In genomic region chr12:30234940-30235339, GRCm38 (mm10) we compare ENCODE assay signal across 16 mouse cellular contexts.
"Had no signal": no experiment of that assay in that cellular context is flagged by ENCODE, and none has a peak within 500 bp of the region (broad histone marks: within the 10 kb centered on the region; RNA-seq: fewer than 3 reads in every experiment).

No protein-coding gene starts in this region.

- H3K9me3 ChIP-seq: limb, embryonic 13.5 days had no signal

- H3K27ac ChIP-seq: kidney, postnatal 0 days; limb, embryonic 13.5 days; liver, embryonic 14.5 days had no signal

- ATAC-seq: lung, postnatal 0 days had no signal

- H3K4me2 ChIP-seq: limb, embryonic 13.5 days had no signal

- H3K9ac ChIP-seq: limb, embryonic 13.5 days; liver, embryonic 14.5 days had no signal

- H3K4me3 ChIP-seq: limb, embryonic 13.5 days had no signal

- H3K4me1 ChIP-seq: limb, embryonic 13.5 days had no signal

- H3K27me3 ChIP-seq: limb, embryonic 13.5 days had no signal

- H3K36me3 ChIP-seq: limb, embryonic 13.5 days had no signal

- DNase-seq: kidney, adult 11 months; kidney, adult 9 months; kidney, postnatal 36 days; layer of hippocampus, adult 9-11 months; layer of hippocampus, postnatal 36 days; left cerebral cortex, postnatal 4 days; lung, adult 2 months; lung, postnatal 36 days; right cerebral cortex, postnatal 4 days; spleen, adult 18-20 months; thymus, adult 2 months; thymus, postnatal 36 days had no signal
